Mouse (Mus musculus): ENCODE measurements around the gene Tulp2.

The Tulp2 gene

GRCm38 (mm10) chr7:45560241-45560640 is 78.6 kb downstream of the Tulp2 start:
- no peak for DNase-seq

GRCm38 (mm10) chr7:45560843-45561623 is 79.4 kb downstream of the Tulp2 start:
- peak; percentile 70 to 87 for DNase-seq

GRCm38 (mm10) chr7:45561624-45562520 is 80.2 kb downstream of the Tulp2 start:
- DNase-seq: peak in 1 of 2 experiments; percentile 25

GRCm38 (mm10) chr7:45564811-45565210 is 83.1 kb downstream of the Tulp2 start:
- peak in 1 of 2 experiments; percentile 11 for DNase-seq

GRCm38 (mm10) chr7:45565446-45565845 is 83.8 kb downstream of the Tulp2 start:
- DNase-seq: no peak

GRCm38 (mm10) chr7:45567112-45567779 is 85.6 kb downstream of the Tulp2 start:
- peak in 1 of 2 experiments; percentile 17 for DNase-seq

- peak; percentile 92 to 96 for DNase-seq
These were observed 86.3 kb downstream of the Tulp2 start for GRCm38 (mm10) chr7:45567780-45568516.

- no peak for DNase-seq
These were observed 87.2 kb downstream of the Tulp2 start for GRCm38 (mm10) chr7:45568601-45569473.

GRCm38 (mm10) chr7:45570103-45570741 is 88.5 kb downstream of the Tulp2 start, which contains the start of gene Bcat2:
Bcat2 (plus strand) TSS chr7:45570153.
- DNase-seq: peak; percentile 83 to 89

- no peak for DNase-seq
These were observed 90.3 kb downstream of the Tulp2 start for GRCm38 (mm10) chr7:45571966-45572365.

All from lung, postnatal 4 days (tissue).